Mouse (Mus musculus): ENCODE results near the gene Gja5. TPM values are rescaled to one million over a fixed set of nuclear protein-coding genes. Genes with fewer than 3 reads are reported as not detected.

The Gja5 gene
- total and polyA plus RNA-seq, 2 experiments = 0.51 to 0.55 TPM

- H3K4me3 ChIP-seq (ENCODE audit: insufficient read depth, low read depth, low read length) = no peak overlapping the region
- no peaks in the 10 kb centered on the region for H3K36me3 ChIP-seq (ENCODE audit: control insufficient read depth, insufficient read depth, low read length)
- no peaks in the 10 kb centered on the region for H3K27me3 ChIP-seq (ENCODE audit: control insufficient read depth, insufficient read depth, low read length)
- no peaks in the 10 kb centered on the region for H3K4me1 ChIP-seq (ENCODE audit: control insufficient read depth, insufficient read depth, low read length)
- H3K27ac ChIP-seq (replicated peaks; ENCODE audit: insufficient read depth, low read depth, low read length) = no peak overlapping the region
- no peaks in the 10 kb centered on the region for H3K79me2 ChIP-seq (ENCODE audit: control insufficient read depth, insufficient read depth, low read length)
- no peak for DNase-seq (ENCODE audit: extremely low read depth, low read depth, low spot score)
- no peak for TF ChIP-seq POLR2A (IDR thresholded peaks at IDR 0.05; ENCODE audit: extremely low read depth, insufficient read depth, low read length)
- no peak for TF ChIP-seq CTCF (IDR thresholded peaks at IDR 0.05; ENCODE audit: low read depth, low read length)
- 56% methylated on average over 5 of the region's 5 CpGs for WGBS
- no peak overlapping the region for H3K9ac ChIP-seq (ENCODE audit: low read depth, low read length)
Measured at GRCm38 (mm10) chr3:96937606-96938005, 33.1 kb downstream of the Gja5 start.

- peak; percentile 52 for DNase-seq (ENCODE audit: extremely low read depth, low read depth, low spot score)
- 15% methylated on average over 11 of the region's 11 CpGs for WGBS
- no peak overlapping the region for H3K9ac ChIP-seq (ENCODE audit: low read depth, low read length)
- no peaks in the 10 kb centered on the region for H3K36me3 ChIP-seq (ENCODE audit: control insufficient read depth, insufficient read depth, low read length)
- H3K79me2 ChIP-seq (ENCODE audit: control insufficient read depth, insufficient read depth, low read length) = no peaks in the 10 kb centered on the region
- H3K4me3 ChIP-seq (ENCODE audit: insufficient read depth, low read depth, low read length) = no peak overlapping the region
- no peaks in the 10 kb centered on the region for H3K4me1 ChIP-seq (ENCODE audit: control insufficient read depth, insufficient read depth, low read length)
- H3K27ac ChIP-seq (replicated peaks; ENCODE audit: insufficient read depth, low read depth, low read length) = no peak overlapping the region
- TF ChIP-seq POLR2A (IDR thresholded peaks at IDR 0.05; ENCODE audit: extremely low read depth, insufficient read depth, low read length) = no peak
- peak; percentile 98 for TF ChIP-seq CTCF (IDR thresholded peaks at IDR 0.05; ENCODE audit: low read depth, low read length)
- H3K27me3 ChIP-seq (ENCODE audit: control insufficient read depth, insufficient read depth, low read length) = no peaks in the 10 kb centered on the region
Measured at GRCm38 (mm10) chr3:96938738-96939137, 34.2 kb downstream of the Gja5 start.

GRCm38 (mm10) chr3:96942706-96943105, 38.2 kb downstream of the Gja5 start:
- DNase-seq (ENCODE audit: extremely low read depth, low read depth, low spot score) = no peak
- H3K27me3 ChIP-seq (ENCODE audit: control insufficient read depth, insufficient read depth, low read length) = no peaks in the 10 kb centered on the region
- no peaks in the 10 kb centered on the region for H3K36me3 ChIP-seq (ENCODE audit: control insufficient read depth, insufficient read depth, low read length)
- no peaks in the 10 kb centered on the region for H3K4me1 ChIP-seq (ENCODE audit: control insufficient read depth, insufficient read depth, low read length)
- no peak overlapping the region for H3K9ac ChIP-seq (ENCODE audit: low read depth, low read length)
- H3K27ac ChIP-seq (replicated peaks; ENCODE audit: insufficient read depth, low read depth, low read length) = no peak overlapping the region
- H3K79me2 ChIP-seq (ENCODE audit: control insufficient read depth, insufficient read depth, low read length) = no peaks in the 10 kb centered on the region
- 94% methylated on average over 2 of the region's 2 CpGs for WGBS
- H3K4me3 ChIP-seq (ENCODE audit: insufficient read depth, low read depth, low read length) = no peak overlapping the region
- TF ChIP-seq POLR2A (IDR thresholded peaks at IDR 0.05; ENCODE audit: extremely low read depth, insufficient read depth, low read length) (no peak), CTCF (IDR thresholded peaks at IDR 0.05; ENCODE audit: low read depth, low read length) (no peak)

GRCm38 (mm10) chr3:96953489-96954233, 49.2 kb downstream of the Gja5 start:
- WGBS = 58% methylated on average over 14 of the region's 14 CpGs
- Histone ChIP-seq H3K27ac (replicated peaks; ENCODE audit: insufficient read depth, low read depth, low read length) (peak overlapping the region; percentile 28; the same call in 1 of the 2 replicates), H3K36me3 (ENCODE audit: control insufficient read depth, insufficient read depth, low read length) (no peaks in the 10 kb centered on the region), H3K9ac (ENCODE audit: low read depth, low read length) (no peak overlapping the region), H3K79me2 (ENCODE audit: control insufficient read depth, insufficient read depth, low read length) (no peaks in the 10 kb centered on the region), H3K27me3 (ENCODE audit: control insufficient read depth, insufficient read depth, low read length) (no peaks in the 10 kb centered on the region), H3K4me1 (ENCODE audit: control insufficient read depth, insufficient read depth, low read length) (no peaks in the 10 kb centered on the region), H3K4me3 (ENCODE audit: insufficient read depth, low read depth, low read length) (no peak overlapping the region)
- peak; percentile 7 for DNase-seq (ENCODE audit: extremely low read depth, low read depth, low spot score)
- TF ChIP-seq CTCF (IDR thresholded peaks at IDR 0.05; ENCODE audit: low read depth, low read length) = no peak
- TF ChIP-seq POLR2A (IDR thresholded peaks at IDR 0.05; ENCODE audit: extremely low read depth, insufficient read depth, low read length) = no peak

- Histone ChIP-seq H3K4me3 (ENCODE audit: insufficient read depth, low read depth, low read length) (no peak overlapping the region), H3K27me3 (ENCODE audit: control insufficient read depth, insufficient read depth, low read length) (no peaks in the 10 kb centered on the region), H3K79me2 (ENCODE audit: control insufficient read depth, insufficient read depth, low read length) (no peaks in the 10 kb centered on the region), H3K27ac (replicated peaks; ENCODE audit: insufficient read depth, low read depth, low read length) (no peak overlapping the region), H3K9ac (ENCODE audit: low read depth, low read length) (no peak overlapping the region), H3K4me1 (ENCODE audit: control insufficient read depth, insufficient read depth, low read length) (no peaks in the 10 kb centered on the region), H3K36me3 (ENCODE audit: control insufficient read depth, insufficient read depth, low read length) (no peaks in the 10 kb centered on the region)
- WGBS = 44% methylated on average over 8 of the region's 8 CpGs
- TF ChIP-seq POLR2A (IDR thresholded peaks at IDR 0.05; ENCODE audit: extremely low read depth, insufficient read depth, low read length) (no peak), CTCF (IDR thresholded peaks at IDR 0.05; ENCODE audit: low read depth, low read length) (no peak)
- no peak for DNase-seq (ENCODE audit: extremely low read depth, low read depth, low spot score)
Measured at GRCm38 (mm10) chr3:96960597-96960996, 56.1 kb downstream of the Gja5 start.

All from liver, adult 2 months (tissue).